Mouse (Mus musculus) cerebellum, adult 2 months (tissue): ENCODE data around the gene Bsg. TPM values are rescaled to one million over a fixed set of nuclear protein-coding genes. Genes with fewer than 3 reads are reported as not detected.
A peak's percentile ranks its signal among the peaks of the same experiment; 100 is the strongest.

ENCODE experiments used
- DNase-seq, 2 experiments: peaks; one replicate each; pipeline ENCODE4 v3.0.0; 2021
- H3K27ac ChIP-seq: fragments of 200-500 bp; 2 replicates; pipeline ENCODE4 v1.5.1; 2012; ENCODE audit warnings: low read length, control low read depth, inconsistent platforms; ENCODE audit not compliant: insufficient read depth
- H3K27me3 ChIP-seq: fragments of 200-500 bp; 2 replicates; pipeline ENCODE4 v1.6.1; 2012; ENCODE audit warnings: inconsistent platforms, mild to moderate bottlenecking, low read length, moderate library complexity; ENCODE audit not compliant: control insufficient read depth, insufficient read depth
- H3K4me1 ChIP-seq: fragments of 200-500 bp; 2 replicates; pipeline ENCODE4 v1.6.1; 2011; ENCODE audit warnings: low read length; ENCODE audit not compliant: control insufficient read depth, insufficient read depth
- H3K4me3 ChIP-seq: fragments of 200-500 bp; replicated peaks from 2 replicates; pipeline ENCODE3; 2011; ENCODE audit warnings: mild to moderate bottlenecking, low read depth, low read length, control low read depth; ENCODE audit not compliant: insufficient read depth
- CTCF ChIP-seq: fragments of 200-500 bp; IDR thresholded peaks from 2 replicates; pipeline ENCODE4 v1.5.1; 2011; ENCODE audit warnings: low read depth, mild to moderate bottlenecking, control low read depth, low read length, moderate library complexity, borderline replicate concordance; ENCODE audit not compliant: insufficient read depth
- POLR2A ChIP-seq: fragments of 200-500 bp; IDR thresholded peaks from 2 replicates; pipeline ENCODE4 v1.6.1; 2011; ENCODE audit warnings: low read length, control low read depth, borderline replicate concordance; ENCODE audit not compliant: insufficient read depth
- WGBS: fragments of 180-500 bp; shearing (Covaris S2); methylation state at CpG from one replicate; pipeline ENCODE4 v1.1.7; 2018; 5-methylcytosine and 5-hydroxymethylcytosine counted together
- polyA plus RNA-seq: library from polyadenylated mRNA; depleted of rRNA; stranded (reverse); fragments of >200 nt; gene quantifications from 2 replicates; pipeline ENCODE4 v1.2.3, GENCODE M21; 2012

The Bsg gene
- polyA plus RNA-seq, 1 experiment: 1,261 TPM

GRCm38 (mm10) chr10:79717640-79718357, 13.5 kb downstream of the Bsg start:
- Histone ChIP-seq H3K27ac (0 out of 2 replicates have a peak overlapping the region, but pooled peaks have one; percentile 45), H3K27me3 (no peaks in the 10 kb centered on the region)
- no peak for TF ChIP-seq CTCF
- no peak for TF ChIP-seq POLR2A

GRCm38 (mm10) chr10:79721089-79721488, 16.8 kb downstream of the Bsg start:
- Histone ChIP-seq H3K4me1 (peaks cover 35% of the 10 kb centered on the region), H3K27me3 (no peaks in the 10 kb centered on the region), H3K4me3 (no peak overlapping the region), H3K27ac (no peak overlapping the region)
- no peak for DNase-seq
- 38% methylated on average over 5 of the region's 5 CpGs for WGBS
- TF ChIP-seq CTCF: no peak
- no peak for TF ChIP-seq POLR2A

More at GRCm38 (mm10) chr10:79717640-79718357, 13.5 kb downstream of the Bsg start:
- Histone ChIP-seq H3K4me1 (peaks cover 30% of the 10 kb centered on the region), H3K4me3 (peak overlapping the region; percentile 87)
- DNase-seq: peak; percentile 59 to 66
- 3% methylated on average over 43 of the region's 43 CpGs for WGBS

GRCm38 (mm10) chr10:79723047-79723446, 18.8 kb downstream of the Bsg start:
- TF ChIP-seq CTCF: no peak
- TF ChIP-seq POLR2A: no peak
- Histone ChIP-seq H3K4me3 (no peak overlapping the region), H3K27me3 (no peaks in the 10 kb centered on the region), H3K4me1 (peaks cover 29% of the 10 kb centered on the region), H3K27ac (no peak overlapping the region)
- WGBS: 6% methylated on average over 6 of the region's 6 CpGs
- DNase-seq: peak; percentile 39 to 45

GRCm38 (mm10) chr10:79723692-79724091, 19.4 kb downstream of the Bsg start:
- WGBS: 44% methylated on average over 7 of the region's 7 CpGs
- no peak for DNase-seq
- TF ChIP-seq POLR2A (no peak), CTCF (no peak)
- H3K4me1 ChIP-seq: peaks cover 31% of the 10 kb centered on the region
- no peak overlapping the region for H3K27ac ChIP-seq
- no peaks in the 10 kb centered on the region for H3K27me3 ChIP-seq
- no peak overlapping the region for H3K4me3 ChIP-seq

- WGBS: 27% methylated on average over 11 of the region's 11 CpGs
- TF ChIP-seq POLR2A (no peak), CTCF (peak; percentile 53)
- Histone ChIP-seq H3K27ac (no peak overlapping the region), H3K4me1 (peaks cover 30% of the 10 kb centered on the region), H3K4me3 (no peak overlapping the region), H3K27me3 (no peaks in the 10 kb centered on the region)
- peak; percentile 49 to 61 for DNase-seq
These were observed 21.8 kb downstream of the Bsg start for GRCm38 (mm10) chr10:79726090-79726489.

GRCm38 (mm10) chr10:79728323-79729249, 24.3 kb downstream of the Bsg start:
- H3K27ac ChIP-seq: peak overlapping the region; percentile 33; the same call in 1 of the 2 replicates

GRCm38 (mm10) chr10:79729357-79729965, 25.2 kb downstream of the Bsg start:
- H3K27ac ChIP-seq: no peak overlapping the region; the same call in 1 of the 2 replicates
- 16% methylated on average over 13 of the region's 13 CpGs for WGBS
- DNase-seq: peak; percentile 53 to 58
- H3K27me3 ChIP-seq: no peaks in the 10 kb centered on the region
- TF ChIP-seq CTCF: no peak
- no peak for TF ChIP-seq POLR2A
- H3K4me3 ChIP-seq: no peak overlapping the region
- peaks cover 11% of the 10 kb centered on the region for H3K4me1 ChIP-seq

More at GRCm38 (mm10) chr10:79728323-79729249, 24.3 kb downstream of the Bsg start:
- no peaks in the 10 kb centered on the region for H3K27me3 ChIP-seq
- H3K4me3 ChIP-seq: no peak overlapping the region
- TF ChIP-seq POLR2A (no peak), CTCF (no peak)
- H3K4me1 ChIP-seq: peaks cover 14% of the 10 kb centered on the region
- 39% methylated on average over 28 of the region's 28 CpGs for WGBS
- peak; percentile 33 to 42 for DNase-seq
